Mouse (Mus musculus) c-Kit-negative CD71-positive TER-119-positive erythroid progenitor cells, embryonic 14.5 days (primary cell): ENCODE data around the gene Pcdh9.

ENCODE experiments used
- DNase-seq: peaks from one replicate; pipeline ENCODE4 v3.0.0-alpha.2; 2013; ENCODE audit warnings: low read depth, low spot score

Pcdh9 gene

GRCm38 (mm10) chr14:93182606-93183491 lies 707.6 kb downstream of the Pcdh9 start:
- no peak for DNase-seq

- no peak for DNase-seq
Observed at GRCm38 (mm10) chr14:93169201-93169600, 721.3 kb downstream of the Pcdh9 start.

GRCm38 (mm10) chr14:93168367-93168766 lies 722.1 kb downstream of the Pcdh9 start:
- no peak for DNase-seq

- DNase-seq = no peak
Observed at GRCm38 (mm10) chr14:93143414-93143813, 747.1 kb downstream of the Pcdh9 start.

- DNase-seq = no peak
Observed at GRCm38 (mm10) chr14:93142076-93142475, 748.4 kb downstream of the Pcdh9 start.

GRCm38 (mm10) chr14:93126993-93127392 lies 763.5 kb downstream of the Pcdh9 start:
- no peak for DNase-seq

- no peak for DNase-seq
Observed at GRCm38 (mm10) chr14:93102755-93103154, 787.7 kb downstream of the Pcdh9 start.

GRCm38 (mm10) chr14:93095081-93095480 lies 795.4 kb downstream of the Pcdh9 start:
- no peak for DNase-seq

- no peak for DNase-seq
Observed at GRCm38 (mm10) chr14:93092806-93093205, 797.7 kb downstream of the Pcdh9 start.

- no peak for DNase-seq
Observed at GRCm38 (mm10) chr14:93085646-93086045, 804.8 kb downstream of the Pcdh9 start.

GRCm38 (mm10) chr14:93083140-93083539 lies 807.3 kb downstream of the Pcdh9 start:
- DNase-seq = no peak

- DNase-seq = no peak
Observed at GRCm38 (mm10) chr14:93080910-93081309, 809.6 kb downstream of the Pcdh9 start.

- DNase-seq = no peak
Observed at GRCm38 (mm10) chr14:93075761-93076160, 814.7 kb downstream of the Pcdh9 start.

- no peak for DNase-seq
Observed at GRCm38 (mm10) chr14:93072346-93072745, 818.1 kb downstream of the Pcdh9 start.

- DNase-seq = no peak
Observed at GRCm38 (mm10) chr14:93070140-93070539, 820.3 kb downstream of the Pcdh9 start.

- DNase-seq = no peak
Observed at GRCm38 (mm10) chr14:93067411-93068336, 822.8 kb downstream of the Pcdh9 start.

GRCm38 (mm10) chr14:93066732-93067410 lies 823.6 kb downstream of the Pcdh9 start:
- no peak for DNase-seq

- DNase-seq = no peak
Observed at GRCm38 (mm10) chr14:93061824-93062620, 828.5 kb downstream of the Pcdh9 start.

GRCm38 (mm10) chr14:93058799-93059198 lies 831.7 kb downstream of the Pcdh9 start:
- no peak for DNase-seq

- no peak for DNase-seq
Observed at GRCm38 (mm10) chr14:93055997-93056396, 834.5 kb downstream of the Pcdh9 start.

- no peak for DNase-seq
Observed at GRCm38 (mm10) chr14:93040591-93040990, 849.9 kb downstream of the Pcdh9 start.
